Mouse (Mus musculus): ENCODE data around the gene P3h4.

GRCm38 (mm10) chr11:100391081-100391883, 23.4 kb downstream of the P3h4 start:
- TF ChIP-seq CTCF (IDR thresholded peaks at IDR 0.05; ENCODE audit: low read depth) (no peak), EP300 (IDR thresholded peaks at IDR 0.05; ENCODE audit: low read depth) (no peak)

Data from liver, postnatal 0 days (tissue).